Mouse (Mus musculus) right cerebral cortex, adult 18-20 months (tissue): ENCODE measurements around the gene Ski.

ENCODE experiments used
- DNase-seq: peaks from one replicate; pipeline ENCODE4 v3.0.0; 2022; ENCODE audit warnings: mixed read lengths

Gene Ski

GRCm38 (mm10) chr4:155173822-155174785 lies 48.3 kb downstream of the Ski start:
- DNase-seq, result no peak

- peak; percentile 80 for DNase-seq
Observed at GRCm38 (mm10) chr4:155172909-155173821, 49.2 kb downstream of the Ski start.

GRCm38 (mm10) chr4:155171961-155172533 lies 50.3 kb downstream of the Ski start:
- DNase-seq, result peak; percentile 77

GRCm38 (mm10) chr4:155170614-155171212 lies 51.7 kb downstream of the Ski start:
- no peak for DNase-seq

GRCm38 (mm10) chr4:155168835-155169252 lies 53.5 kb downstream of the Ski start:
- DNase-seq, result no peak

- DNase-seq, result no peak
Observed at GRCm38 (mm10) chr4:155165861-155166260, 56.5 kb downstream of the Ski start.

- no peak for DNase-seq
Observed at GRCm38 (mm10) chr4:155164550-155164949, 57.8 kb downstream of the Ski start.

- DNase-seq, result no peak
Observed at GRCm38 (mm10) chr4:155163685-155164084, 58.7 kb downstream of the Ski start.

- DNase-seq, result no peak
Observed at GRCm38 (mm10) chr4:155163320-155163651, 59.1 kb downstream of the Ski start.

GRCm38 (mm10) chr4:155162433-155163319 lies 59.7 kb downstream of the Ski start:
- no peak for DNase-seq

- DNase-seq, result peak; percentile 52
Observed at GRCm38 (mm10) chr4:155158543-155158917, 63.9 kb downstream of the Ski start.

GRCm38 (mm10) chr4:155157871-155158542 lies 64.4 kb downstream of the Ski start:
- no peak for DNase-seq

GRCm38 (mm10) chr4:155156734-155157133 lies 65.7 kb downstream of the Ski start:
- DNase-seq, result no peak

GRCm38 (mm10) chr4:155154986-155155385 lies 67.4 kb downstream of the Ski start:
- DNase-seq, result no peak

GRCm38 (mm10) chr4:155153389-155154072 lies 68.9 kb downstream of the Ski start:
- no peak for DNase-seq

GRCm38 (mm10) chr4:155152476-155152875 lies 69.9 kb downstream of the Ski start:
- DNase-seq, result no peak

- DNase-seq, result no peak
Observed at GRCm38 (mm10) chr4:155151845-155152244, 70.5 kb downstream of the Ski start.

- DNase-seq, result no peak
Observed at GRCm38 (mm10) chr4:155151221-155151788, 71.1 kb downstream of the Ski start.

- DNase-seq, result peak; percentile 66
Observed at GRCm38 (mm10) chr4:155150276-155151113, 71.9 kb downstream of the Ski start.
